Mouse (Mus musculus): ENCODE results near the gene Abtb2.
"Not testable (repeated sequence)": the region's sequence is repeated elsewhere in the genome, so short reads cannot be mapped to it uniquely, and the experiment has no call there.

Abtb2 gene

GRCm38 (mm10) chr2:103565732-103566422 is at the start of gene Abtb2:
Gene Abtb2 (plus strand): TSS chr2:103566310.
- peak; percentile 94 for DNase-seq

GRCm38 (mm10) chr2:103516472-103516871 is 49.6 kb upstream of the Abtb2 start:
- no peak for DNase-seq

GRCm38 (mm10) chr2:103525596-103525995 is 40.5 kb upstream of the Abtb2 start:
- DNase-seq = no peak

- peak; percentile 80 for DNase-seq
Measured at GRCm38 (mm10) chr2:103547132-103547531, 19.0 kb upstream of the Abtb2 start.

GRCm38 (mm10) chr2:103550301-103550700 is 15.8 kb upstream of the Abtb2 start:
- DNase-seq = not testable (repeated sequence)

- no peak for DNase-seq
Measured at GRCm38 (mm10) chr2:103554041-103554440, 12.1 kb upstream of the Abtb2 start.

GRCm38 (mm10) chr2:103556125-103556877 is 9.8 kb upstream of the Abtb2 start:
- DNase-seq = peak; percentile 41

GRCm38 (mm10) chr2:103560955-103561354 is 5.2 kb upstream of the Abtb2 start:
- DNase-seq = no peak

GRCm38 (mm10) chr2:103564427-103565023 is 1.6 kb upstream of the Abtb2 start:
- no peak for DNase-seq

GRCm38 (mm10) chr2:103565171-103565591 is 929 bp upstream of the Abtb2 start:
- peak; percentile 40 for DNase-seq

- DNase-seq = no peak
Measured at GRCm38 (mm10) chr2:103566423-103566712, 258 bp downstream of the Abtb2 start.

GRCm38 (mm10) chr2:103566713-103567521 is 807 bp downstream of the Abtb2 start:
- peak; percentile 71 for DNase-seq

- DNase-seq = no peak
Measured at GRCm38 (mm10) chr2:103568161-103568560, 2.1 kb downstream of the Abtb2 start.

- no peak for DNase-seq
Measured at GRCm38 (mm10) chr2:103569716-103570115, 3.6 kb downstream of the Abtb2 start.

- DNase-seq = peak; percentile 42
Measured at GRCm38 (mm10) chr2:103572354-103572753, 6.2 kb downstream of the Abtb2 start.

- DNase-seq = no peak
Measured at GRCm38 (mm10) chr2:103576371-103576770, 10.3 kb downstream of the Abtb2 start.

- DNase-seq = no peak
Measured at GRCm38 (mm10) chr2:103577752-103578662, 11.9 kb downstream of the Abtb2 start.

GRCm38 (mm10) chr2:103578663-103579213 is 12.6 kb downstream of the Abtb2 start:
- DNase-seq = no peak

- no peak for DNase-seq
Measured at GRCm38 (mm10) chr2:103580756-103581155, 14.6 kb downstream of the Abtb2 start.

- DNase-seq = no peak
Measured at GRCm38 (mm10) chr2:103581369-103581897, 15.3 kb downstream of the Abtb2 start.

- DNase-seq = no peak
Measured at GRCm38 (mm10) chr2:103583316-103583715, 17.2 kb downstream of the Abtb2 start.

Data from kidney, adult 11 months (tissue).